Mouse (Mus musculus): ENCODE results near the gene Gm15128.
"Not testable (repeated sequence)": the region's sequence is repeated elsewhere in the genome, so short reads cannot be mapped to it uniquely, and the experiment has no call there.

Gm15128 gene

DNA sequence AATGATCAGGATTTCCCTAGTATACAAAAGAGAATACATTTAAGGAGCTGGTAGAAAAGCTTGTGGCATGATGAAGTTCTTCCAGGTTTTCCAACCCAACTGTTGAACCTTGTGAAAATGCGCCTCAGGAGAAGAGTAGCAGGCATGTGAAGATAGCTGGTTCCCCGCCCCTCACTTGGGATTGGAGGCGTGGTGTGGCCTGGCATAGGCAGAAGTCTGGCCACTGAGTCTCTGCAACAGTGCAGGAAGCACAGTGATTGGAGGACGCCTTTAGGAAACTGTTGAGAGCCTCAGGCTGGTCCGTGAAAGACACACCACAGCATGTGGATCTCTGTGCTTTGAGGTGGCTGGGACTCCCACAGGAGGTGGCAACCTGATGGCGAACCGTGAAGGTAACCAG is at the start of gene Gm15128:
TSS of gene Gm15128 (plus strand) at position 301 of the 400 bp plus-strand sequence.
- not testable (repeated sequence) for DNase-seq (ENCODE audit: low spot score in 2 of 2)
